Mouse (Mus musculus): ENCODE measurements around the gene Pcbp3. TPM values are rescaled to one million over a fixed set of nuclear protein-coding genes. Genes with fewer than 3 reads are reported as not detected.

Gene Pcbp3
- polyA plus RNA-seq, 1 experiment from 2014 or later: 11.8 TPM

DNA sequence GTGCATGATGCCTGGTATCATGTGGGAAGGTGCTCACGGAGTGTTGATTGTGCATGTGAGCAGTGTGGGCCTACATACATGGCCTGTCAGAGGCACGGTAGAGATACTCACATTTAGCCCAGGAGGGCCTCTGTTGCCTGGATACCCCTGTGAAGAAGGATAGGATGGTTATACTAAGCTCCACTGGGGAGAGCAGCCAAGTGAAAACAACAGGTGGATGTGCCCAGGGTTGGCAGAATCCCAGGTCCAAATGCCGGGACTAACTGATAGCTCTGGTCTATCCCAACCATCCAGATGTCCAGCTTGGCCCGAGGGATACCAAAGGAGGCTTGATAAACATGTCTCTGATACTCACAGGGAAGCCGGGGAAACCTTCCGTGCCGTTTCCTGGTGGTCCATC lies 247.4 kb downstream of the Pcbp3 start:
- no peaks in the 10 kb centered on the region for H3K4me1 ChIP-seq
- 71% methylated on average over 7 of the region's 7 CpGs for WGBS

DNA sequence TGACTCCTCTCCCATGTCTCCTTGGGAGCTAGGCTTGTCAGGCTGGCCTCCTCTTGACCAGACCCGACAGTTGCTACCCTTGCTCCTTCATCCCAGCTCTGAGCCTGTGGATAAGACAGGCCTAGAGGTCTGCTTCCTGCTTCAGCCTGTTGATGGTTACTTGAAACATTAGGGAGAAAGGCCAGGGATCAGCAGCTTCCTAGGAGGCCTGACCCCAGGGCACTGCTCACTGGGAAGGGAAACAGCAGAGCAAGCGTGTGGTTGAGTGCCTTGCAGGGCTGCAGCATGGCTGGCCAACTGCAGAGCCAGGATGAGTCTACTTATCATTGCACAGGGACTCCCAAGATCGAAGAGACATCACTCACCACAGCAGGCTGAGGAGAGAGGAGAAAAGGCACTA lies 249.2 kb downstream of the Pcbp3 start:
- H3K4me1 ChIP-seq: no peaks in the 10 kb centered on the region
- peaks cover 83% of the 10 kb centered on the region for H3K36me3 ChIP-seq
- no peak overlapping the region for H3K27ac ChIP-seq (replicated peaks)
- no peak overlapping the region for H3K9ac ChIP-seq
- H3K9me3 ChIP-seq: no peaks in the 10 kb centered on the region
- 72% methylated on average over 3 of the region's 3 CpGs for WGBS
- H3K4me2 ChIP-seq: no peak overlapping the region
- ATAC-seq (ENCODE audit: extremely low read depth, insufficient number of reproducible peaks, low FRiP score, low TSS enrichment): no peak
- H3K4me3 ChIP-seq: no peak overlapping the region
- H3K27me3 ChIP-seq (replicated peaks): no peaks in the 10 kb centered on the region

More for the DNA sequence above, 247.4 kb downstream of the Pcbp3 start:
- H3K9ac ChIP-seq: no peak overlapping the region
- no peak overlapping the region for H3K4me3 ChIP-seq
- ATAC-seq (ENCODE audit: extremely low read depth, insufficient number of reproducible peaks, low FRiP score, low TSS enrichment): no peak
- peaks cover 92% of the 10 kb centered on the region for H3K36me3 ChIP-seq
- no peaks in the 10 kb centered on the region for H3K27me3 ChIP-seq (replicated peaks)
- no peaks in the 10 kb centered on the region for H3K9me3 ChIP-seq
- H3K27ac ChIP-seq (replicated peaks): no peak overlapping the region
- no peak overlapping the region for H3K4me2 ChIP-seq

Other genes starting within 250 kb of the Pcbp3 start
- gene Col6a1, start 235.7 kb downstream of the Pcbp3 start, polyA plus RNA-seq (2015; fragmentation: Nextera tagmentation; extraction: Ambion mirVana): 49.6 and 55.5 TPM in 2 replicates
- gene Slc19a1, start 70.4 kb upstream of the Pcbp3 start, polyA plus RNA-seq (2015; fragmentation: Nextera tagmentation; extraction: Ambion mirVana): 13.3 and 14.9 TPM in 2 replicates
- 143 and 155 TPM in 2 replicates for gene Col18a1, start 204.7 kb upstream of the Pcbp3 start, polyA plus RNA-seq (2015; fragmentation: Nextera tagmentation; extraction: Ambion mirVana)